Mouse (Mus musculus): ENCODE measurements around the gene Prdm16. TPM values are rescaled to one million over a fixed set of nuclear protein-coding genes. Genes with fewer than 3 reads are reported as not detected.

The Prdm16 gene
- polyA plus RNA-seq, 1 experiment from 2014 or later = 19.4 TPM

DNA sequence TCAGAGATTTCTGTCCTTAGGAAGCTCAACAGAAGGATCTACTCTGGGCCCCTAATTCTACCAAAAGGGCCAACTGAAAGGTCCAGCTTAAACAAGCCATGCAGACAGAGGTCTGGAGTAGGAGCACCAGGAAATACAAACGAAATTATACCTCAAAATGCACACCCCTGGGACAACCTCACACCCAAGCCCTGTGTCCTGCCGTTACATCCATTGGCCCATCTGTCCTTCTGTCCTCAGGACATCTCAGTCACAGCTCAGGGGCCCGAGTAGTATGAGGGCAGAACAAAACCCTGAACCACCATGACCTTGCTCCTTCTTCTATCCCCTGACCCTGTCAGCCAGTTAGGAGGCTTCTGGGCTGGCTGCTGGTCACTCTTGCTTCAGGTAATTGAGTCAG lies 2.7 kb downstream of the Prdm16 start:
- H3K4me2 ChIP-seq = peak overlapping the region; percentile 90
- TF ChIP-seq CTCF (IDR thresholded peaks at IDR 0.05; ENCODE audit: low read depth) = no peak
- H3K27me3 ChIP-seq (ENCODE audit: insufficient read depth, low read length) = peaks cover 77% of the 10 kb centered on the region
- H3K9ac ChIP-seq = peak overlapping the region; percentile 77
- ATAC-seq (ENCODE audit: insufficient read depth) (no peak), DNase-seq (no peak)
- H3K36me3 ChIP-seq (ENCODE audit: insufficient read depth) = no peaks in the 10 kb centered on the region
- H3K4me3 ChIP-seq (ENCODE audit: low read depth, low read length) = peak overlapping the region; percentile 67
- H3K27ac ChIP-seq (ENCODE audit: low read depth) = peak overlapping the region; percentile 1; the same call in 1 of the 2 replicates
- no peaks in the 10 kb centered on the region for H3K9me3 ChIP-seq (ENCODE audit: low read depth, low read length)
- 0 out of 2 replicates have a peak, but pooled peaks cover 2% of the 10 kb centered on the region for H3K4me1 ChIP-seq (ENCODE audit: insufficient read depth)
- WGBS = 38% methylated on average over 3 of the region's 3 CpGs

GRCm38 (mm10) chr4:154632800-154633764 lies 3.6 kb downstream of the Prdm16 start:
- Histone ChIP-seq H3K4me2 (peak overlapping the region; percentile 90), H3K4me1 (ENCODE audit: insufficient read depth) (0 out of 2 replicates have a peak, but pooled peaks cover 2% of the 10 kb centered on the region), H3K9ac (peak overlapping the region; percentile 47), H3K27ac (ENCODE audit: low read depth) (no peak overlapping the region), H3K27me3 (ENCODE audit: insufficient read depth, low read length) (peaks cover 68% of the 10 kb centered on the region), H3K36me3 (ENCODE audit: insufficient read depth) (no peaks in the 10 kb centered on the region), H3K9me3 (ENCODE audit: low read depth, low read length) (no peaks in the 10 kb centered on the region), H3K4me3 (ENCODE audit: low read depth, low read length) (peak overlapping the region; percentile 67)
- no peak for ATAC-seq (ENCODE audit: insufficient read depth)
- no peak for DNase-seq
- WGBS = 39% methylated on average over 14 of the region's 14 CpGs
- no peak for TF ChIP-seq CTCF (IDR thresholded peaks at IDR 0.05; ENCODE audit: low read depth)

DNA sequence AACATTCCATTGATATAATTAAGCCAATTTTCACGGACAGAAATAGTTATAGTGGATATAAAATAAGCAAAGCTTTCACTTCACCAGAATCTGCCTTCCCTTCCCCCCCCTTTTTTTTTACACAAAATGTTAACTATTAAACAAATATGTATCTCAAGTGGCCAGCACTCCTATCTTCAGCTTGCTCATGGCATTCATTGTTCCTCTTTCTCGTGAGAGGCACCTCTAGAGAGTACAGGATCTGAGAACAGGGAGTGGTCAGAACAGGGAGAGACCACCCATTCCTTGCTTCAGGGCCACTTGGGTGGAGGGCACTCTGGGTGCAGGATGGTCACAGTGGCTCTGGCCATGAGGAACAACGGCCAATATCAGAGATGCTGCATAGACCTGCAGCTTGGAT lies 5.9 kb downstream of the Prdm16 start:
- Histone ChIP-seq H3K4me2 (peak overlapping the region; percentile 90), H3K27me3 (ENCODE audit: insufficient read depth, low read length) (peaks cover 56% of the 10 kb centered on the region), H3K4me3 (ENCODE audit: low read depth, low read length) (0 out of 2 replicates have a peak overlapping the region, but pooled peaks have one; percentile 2), H3K9ac (no peak overlapping the region), H3K36me3 (ENCODE audit: insufficient read depth) (no peaks in the 10 kb centered on the region), H3K4me1 (ENCODE audit: insufficient read depth) (0 out of 2 replicates have a peak, but pooled peaks cover 2% of the 10 kb centered on the region), H3K27ac (ENCODE audit: low read depth) (peak overlapping the region; percentile 61), H3K9me3 (ENCODE audit: low read depth, low read length) (no peaks in the 10 kb centered on the region)
- ATAC-seq (ENCODE audit: insufficient read depth) (no peak), DNase-seq (peak; percentile 42)
- TF ChIP-seq CTCF (IDR thresholded peaks at IDR 0.05; ENCODE audit: low read depth) = no peak
- WGBS = 40% methylated on average over 3 of the region's 3 CpGs

- Histone ChIP-seq H3K27ac (ENCODE audit: low read depth) (no peak overlapping the region), H3K9ac (no peak overlapping the region), H3K27me3 (ENCODE audit: insufficient read depth, low read length) (peaks cover 26% of the 10 kb centered on the region), H3K4me3 (ENCODE audit: low read depth, low read length) (no peak overlapping the region), H3K36me3 (ENCODE audit: insufficient read depth) (no peaks in the 10 kb centered on the region), H3K4me2 (no peak overlapping the region), H3K4me1 (ENCODE audit: insufficient read depth) (0 out of 2 replicates have a peak, but pooled peaks cover 2% of the 10 kb centered on the region), H3K9me3 (ENCODE audit: low read depth, low read length) (no peaks in the 10 kb centered on the region)
- no peak for ATAC-seq (ENCODE audit: insufficient read depth)
- WGBS = 69% methylated on average over 5 of the region's 5 CpGs
- DNase-seq = no peak
- TF ChIP-seq CTCF (IDR thresholded peaks at IDR 0.05; ENCODE audit: low read depth) = no peak
Measured at GRCm38 (mm10) chr4:154627419-154628142, 9.1 kb downstream of the Prdm16 start.

GRCm38 (mm10) chr4:154626282-154626681 lies 10.4 kb downstream of the Prdm16 start:
- Histone ChIP-seq H3K4me2 (no peak overlapping the region), H3K27ac (ENCODE audit: low read depth) (no peak overlapping the region; the same call in 1 of the 2 replicates), H3K4me1 (ENCODE audit: insufficient read depth) (0 out of 2 replicates have a peak, but pooled peaks cover 2% of the 10 kb centered on the region), H3K4me3 (ENCODE audit: low read depth, low read length) (no peak overlapping the region), H3K27me3 (ENCODE audit: insufficient read depth, low read length) (peaks cover 15% of the 10 kb centered on the region; the same call in 1 of the 2 replicates), H3K9me3 (ENCODE audit: low read depth, low read length) (no peaks in the 10 kb centered on the region), H3K36me3 (ENCODE audit: insufficient read depth) (no peaks in the 10 kb centered on the region), H3K9ac (no peak overlapping the region)
- no peak for TF ChIP-seq CTCF (IDR thresholded peaks at IDR 0.05; ENCODE audit: low read depth)
- DNase-seq (no peak), ATAC-seq (ENCODE audit: insufficient read depth) (no peak)
- 61% methylated on average over 2 of the region's 2 CpGs for WGBS

DNA sequence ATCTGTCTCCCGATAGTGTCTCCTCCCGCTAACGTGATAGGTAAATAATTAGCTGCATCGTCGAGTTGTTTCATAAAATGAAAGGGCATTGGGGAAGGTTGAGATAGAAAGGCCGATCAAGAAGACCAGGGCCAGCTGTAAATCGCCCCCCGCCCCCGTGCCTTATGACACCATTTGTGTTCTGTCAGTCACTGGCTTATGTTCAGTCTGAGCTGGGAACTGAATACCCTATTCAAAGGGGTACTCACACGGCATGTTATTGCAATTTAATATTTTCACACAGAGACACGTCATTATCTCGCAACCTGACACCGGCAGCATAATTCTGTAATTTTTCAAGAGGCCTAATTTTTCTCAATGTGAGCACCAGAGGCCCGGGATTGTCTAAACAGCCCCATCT lies 11.0 kb downstream of the Prdm16 start:
- Histone ChIP-seq H3K27me3 (ENCODE audit: insufficient read depth, low read length) (peaks cover 9% of the 10 kb centered on the region; the same call in 1 of the 2 replicates), H3K4me1 (ENCODE audit: insufficient read depth) (0 out of 2 replicates have a peak, but pooled peaks cover 2% of the 10 kb centered on the region), H3K36me3 (ENCODE audit: insufficient read depth) (no peaks in the 10 kb centered on the region), H3K4me2 (no peak overlapping the region), H3K4me3 (ENCODE audit: low read depth, low read length) (no peak overlapping the region), H3K9ac (no peak overlapping the region), H3K27ac (ENCODE audit: low read depth) (0 out of 2 replicates have a peak overlapping the region, but pooled peaks have one; percentile 20), H3K9me3 (ENCODE audit: low read depth, low read length) (no peaks in the 10 kb centered on the region)
- ATAC-seq (ENCODE audit: insufficient read depth) = no peak
- no peak for DNase-seq
- TF ChIP-seq CTCF (IDR thresholded peaks at IDR 0.05; ENCODE audit: low read depth) = no peak
- WGBS = 35% methylated on average over 14 of the region's 14 CpGs
